Mouse (Mus musculus) MEL (cell line): ENCODE data around the gene Supt3.

Source experiments
- CHD2 ChIP-seq: IDR thresholded peaks from 2 replicates; pipeline ENCODE4 v1.6.1; 2011; ENCODE audit warnings: low read length, improper control_type of control experiment
- CTCF ChIP-seq, 3 experiments: IDR thresholded peaks in 2 of 3; conservative IDR thresholded peaks in 1 of 3; 2 replicates each; pipeline ENCODE4 v1.5.1; 2011 to 2012; ENCODE audit warnings: low read length in 3 of 3, low read depth in 2 of 3, mild to moderate bottlenecking in 2 of 3, improper control_type of control experiment in 1 of 3, inconsistent platforms in 1 of 3, mixed read lengths in 1 of 3, moderate library complexity in 1 of 3; ENCODE audit not compliant: control insufficient read depth in 1 of 3, insufficient read depth in 1 of 3, poor library complexity in 1 of 3, severe bottlenecking in 1 of 3
- E2F4 ChIP-seq: IDR thresholded peaks from 2 replicates; pipeline ENCODE4 v1.6.1; 2011; ENCODE audit warnings: low read depth, low read length, improper control_type of control experiment, borderline replicate concordance
- ELF1 ChIP-seq: IDR thresholded peaks from 2 replicates; pipeline ENCODE4 v1.6.1; 2014; ENCODE audit warnings: low read depth, mild to moderate bottlenecking, inconsistent platforms, low read length, improper control_type of control experiment, moderate library complexity
- EP300 ChIP-seq, 2 experiments: IDR thresholded peaks; 2 replicates each; pipeline ENCODE4 v1.6.1; 2011; ENCODE audit warnings: improper control_type of control experiment in 2 of 2, low read length in 2 of 2, low read depth in 1 of 2, mild to moderate bottlenecking in 1 of 2
- GATA1 ChIP-seq: IDR thresholded peaks from 2 replicates; pipeline ENCODE4 v1.6.1; 2011; ENCODE audit warnings: low read depth, low read length, improper control_type of control experiment
- MYB ChIP-seq: IDR thresholded peaks from 2 replicates; pipeline ENCODE4 v1.6.1; 2011; ENCODE audit warnings: mild to moderate bottlenecking, low read depth, low read length, improper control_type of control experiment
- NELFE ChIP-seq: IDR thresholded peaks from 2 replicates; pipeline ENCODE4 v1.6.1; 2011; ENCODE audit warnings: low read depth, low read length, improper control_type of control experiment
- POLR2A ChIP-seq, 2 experiments: IDR thresholded peaks; 2 replicates each; pipeline ENCODE4 v1.6.1; 2011 to 2012; ENCODE audit warnings: low read length in 2 of 2, mild to moderate bottlenecking in 2 of 2, control low read depth in 1 of 2, improper control_type of control experiment in 1 of 2, low read depth in 1 of 2, moderate library complexity in 1 of 2; ENCODE audit not compliant: control insufficient read depth in 1 of 2, insufficient read depth in 1 of 2, poor library complexity in 1 of 2
- TCF12 ChIP-seq: IDR thresholded peaks from 2 replicates; pipeline ENCODE4 v1.6.1; 2014; ENCODE audit warnings: low read depth, mild to moderate bottlenecking, inconsistent platforms, low read length, improper control_type of control experiment, moderate library complexity
- USF1 ChIP-seq: IDR thresholded peaks from 2 replicates; pipeline ENCODE4 v1.6.1; 2014; ENCODE audit warnings: low read depth, mild to moderate bottlenecking, inconsistent platforms, low read length, improper control_type of control experiment, moderate library complexity
- USF2 ChIP-seq, 2 experiments: IDR thresholded peaks; 2 replicates each; pipeline ENCODE4 v1.6.1; 2011 to 2012; ENCODE audit warnings: improper control_type of control experiment in 2 of 2, low read length in 2 of 2, borderline replicate concordance in 1 of 2, inconsistent platforms in 1 of 2, low read depth in 1 of 2, mild to moderate bottlenecking in 1 of 2; ENCODE audit not compliant: insufficient read depth in 1 of 2
- ZKSCAN1 ChIP-seq: IDR thresholded peaks from 2 replicates; pipeline ENCODE4 v1.6.1; 2012; ENCODE audit warnings: low read depth, mild to moderate bottlenecking, inconsistent platforms, low read length, improper control_type of control experiment, moderate library complexity
- ZMIZ1 ChIP-seq: IDR thresholded peaks from 2 replicates; pipeline ENCODE4 v1.6.1; 2012; ENCODE audit warnings: low read depth, mild to moderate bottlenecking, inconsistent platforms, low read length, improper control_type of control experiment, moderate library complexity

DNA sequence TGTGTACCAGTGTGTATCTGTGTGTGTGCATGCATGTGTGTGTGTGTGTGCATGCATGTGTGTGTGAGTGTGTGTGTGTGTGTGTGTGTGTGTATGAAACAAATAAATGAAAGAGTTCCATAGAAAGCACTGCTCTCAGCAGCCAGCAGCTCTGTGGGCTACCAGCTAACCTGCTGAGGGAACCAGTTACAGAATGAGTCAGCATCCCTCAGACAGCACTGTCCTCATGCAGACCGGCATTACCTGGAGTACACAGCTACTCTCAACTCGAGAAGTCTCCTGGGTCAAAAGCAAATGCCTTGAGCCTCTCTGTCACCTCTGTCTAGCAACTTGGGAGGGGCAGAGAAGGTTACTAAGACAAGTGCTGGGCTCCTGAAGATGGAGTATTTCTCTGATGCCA, 48.5 kb upstream of the Supt3 start:
- TF ChIP-seq CHD2 (no peak), E2F4 (no peak), GATA1 (no peak), USF2 (IDR thresholded peaks at IDR 0.05; ENCODE audit: borderline replicate concordance in 1 of 2, insufficient read depth in 1 of 2, low read depth in 1 of 2, low read length in 2 of 2) (no peak), ELF1 (no peak), EP300 (IDR thresholded peaks at IDR 0.05; ENCODE audit: low read depth in 1 of 2, low read length in 2 of 2) (no peak), ZMIZ1 (no peak), POLR2A (IDR thresholded peaks at IDR 0.05; ENCODE audit: control insufficient read depth in 1 of 2, insufficient read depth in 1 of 2, low read depth in 1 of 2, low read length in 2 of 2, poor library complexity in 1 of 2) (no peak), MYB (no peak), TCF12 (no peak), CTCF (IDR thresholded peaks at IDR 0.05 in 2 of 3, conservative IDR thresholded peaks at IDR 0.05 in 1 of 3; ENCODE audit: control insufficient read depth in 1 of 3, insufficient read depth in 1 of 3, low read depth in 2 of 3, low read length in 3 of 3, poor library complexity in 1 of 3, severe bottlenecking in 1 of 3) (no peak), NELFE (no peak), ZKSCAN1 (no peak), USF1 (no peak)
